ENCODE assay signal across 9 mouse cellular contexts in genomic region chr10:81427327-81427726, GRCm38 (mm10). TPM values are rescaled to one million over a fixed set of nuclear protein-coding genes. Genes with fewer than 3 reads are reported as not detected.
DNase-seq lines count a peak whose midpoint lies in the region; ATAC-seq and TF ChIP-seq lines count a peak whose summit lies in the region.
"Had no signal": no experiment of that assay in that cellular context is flagged by ENCODE, and none has a peak within 500 bp of the region (broad histone marks: within the 10 kb centered on the region; RNA-seq: fewer than 3 reads in every experiment).

No protein-coding gene starts in this region.

- 24% methylated on average over 3 of the region's 3 CpGs for WGBS in heart, embryonic 13.5 days
- 42% methylated on average over 3 of the region's 3 CpGs for WGBS in intestine, postnatal 0 days
- WGBS in olfactory bulb, adult 2 months: 23% methylated on average over 3 of the region's 3 CpGs

- H3K27me3 ChIP-seq in heart, embryonic 13.5 days (replicated peaks): peaks cover 13% of the 10 kb centered on the region; the same call in 1 of the 2 replicates
- peaks cover 23% of the 10 kb centered on the region for H3K27me3 ChIP-seq in intestine, postnatal 0 days (replicated peaks; ENCODE audit: control insufficient read depth, insufficient read depth, low read length)
- H3K27me3 ChIP-seq: Patski had no signal

- H3K4me1 ChIP-seq in heart, embryonic 13.5 days: peaks cover 58% of the 10 kb centered on the region
- 0 out of 2 replicates have a peak, but pooled peaks cover 4% of the 10 kb centered on the region for H3K4me1 ChIP-seq in intestine, postnatal 0 days (replicated peaks; ENCODE audit: control insufficient read depth, insufficient read depth, low read length)
- H3K4me1 ChIP-seq in olfactory bulb, adult 2 months (ENCODE audit: control insufficient read depth, insufficient read depth, low read length): peaks cover 60% of the 10 kb centered on the region

- H3K9ac ChIP-seq in heart, embryonic 13.5 days: peak overlapping the region; percentile 95
- H3K9ac ChIP-seq in intestine, postnatal 0 days (ENCODE audit: low read depth, low read length): 0 out of 2 replicates have a peak overlapping the region, but pooled peaks have one; percentile 44

- no peak overlapping the region for H3K27ac ChIP-seq in heart, embryonic 13.5 days (replicated peaks)
- H3K27ac ChIP-seq in intestine, postnatal 0 days (ENCODE audit: low read depth, low read length): no peak overlapping the region
- H3K27ac ChIP-seq in olfactory bulb, adult 2 months (ENCODE audit: insufficient read depth, low read depth, low read length): 0 out of 2 replicates have a peak overlapping the region, but pooled peaks have one; percentile 9

- intact Hi-C loops in left cerebral cortex, postnatal 36 days (cut with DNase I): no loop called here

- H3K4me2 ChIP-seq in heart, embryonic 13.5 days: peak overlapping the region; percentile 94
- peak overlapping the region; percentile 72 for H3K4me2 ChIP-seq in intestine, postnatal 0 days (replicated peaks; ENCODE audit: low read depth)

- no peaks in the 10 kb centered on the region for H3K9me3 ChIP-seq in heart, embryonic 13.5 days
- H3K9me3 ChIP-seq in intestine, postnatal 0 days (ENCODE audit: control insufficient read depth): no peaks in the 10 kb centered on the region

- TF ChIP-seq POLR2A in olfactory bulb, adult 2 months (IDR thresholded peaks at IDR 0.05; ENCODE audit: insufficient read depth, low read depth, low read length): no peak

- H3K4me3 ChIP-seq in heart, embryonic 13.5 days: peak overlapping the region; percentile 81
- H3K4me3 ChIP-seq in intestine, postnatal 0 days (ENCODE audit: low read depth, low read length): peak overlapping the region; percentile 50
- peak overlapping the region; percentile 75 for H3K4me3 ChIP-seq in olfactory bulb, adult 2 months (ENCODE audit: insufficient read depth, low read depth, low read length)

- TF ChIP-seq CTCF in intestine, postnatal 0 days (IDR thresholded peaks at IDR 0.05; ENCODE audit: low read depth): no peak
- TF ChIP-seq CTCF in olfactory bulb, adult 2 months (IDR thresholded peaks at IDR 0.05; ENCODE audit: insufficient read depth, low read depth, low read length): no peak

- H3K36me3 ChIP-seq in heart, embryonic 13.5 days: no peaks in the 10 kb centered on the region
- H3K36me3 ChIP-seq in intestine, postnatal 0 days (ENCODE audit: control insufficient read depth, insufficient read depth): no peaks in the 10 kb centered on the region

- DNase-seq in heart, adult 11 months: no peak
- peak; percentile 3 for DNase-seq in thymus, postnatal 14 days
- no peak for DNase-seq in thymus, postnatal 4 days
- DNase-seq in left cerebral cortex, postnatal 36 days (ENCODE audit: low spot score in 2 of 2): no peak
- no peak for DNase-seq in ovary, adult 18-20 months (ENCODE audit: low spot score)

- ATAC-seq in heart, embryonic 13.5 days (ENCODE audit: extremely low read depth, insufficient number of reproducible peaks, low FRiP score, low TSS enrichment): no peak
- no peak for ATAC-seq in intestine, postnatal 0 days
- ATAC-seq: Patski had no signal

RNA-seq across cellular contexts. Expression of gene Nfic, which starts 28.1 kb away (rescaled TPM):
- 56.6 and 57.4 TPM in 2 replicates for polyA plus RNA-seq in heart, embryonic 13.5 days (2015; fragmentation: Nextera tagmentation; extraction: Ambion mirVana)
- 29.2 and 35.1 TPM in 2 replicates for polyA plus RNA-seq in intestine, postnatal 0 days (2015; fragmentation: Nextera tagmentation; extraction: Ambion mirVana)
- not detected in 2 replicates for polyA plus RNA-seq in olfactory bulb, adult 2 months (2012; ENCODE audit: insufficient read depth, insufficient read length, low replicate concordance, missing spikeins)
- 10 to 100 TPM; 87.9 to 96.9 TPM for total RNA-seq in left cerebral cortex, postnatal 36 days (2021)

RNA-seq across cellular contexts. Expression of gene Smim24, which starts 34.5 kb away (rescaled TPM):
- 2.7 and 3.1 TPM in 2 replicates for polyA plus RNA-seq in heart, embryonic 13.5 days (2015; fragmentation: Nextera tagmentation; extraction: Ambion mirVana)
- 1,233 and 1,333 TPM in 2 replicates for polyA plus RNA-seq in intestine, postnatal 0 days (2015; fragmentation: Nextera tagmentation; extraction: Ambion mirVana)
- not detected in 2 replicates for polyA plus RNA-seq in olfactory bulb, adult 2 months (2012; ENCODE audit: insufficient read depth, insufficient read length, low replicate concordance, missing spikeins)
- total RNA-seq in left cerebral cortex, postnatal 36 days (2021): under 1 TPM; 0.77 to 0.94 TPM

RNA-seq across cellular contexts. Expression of gene Gm48552, which starts 38.5 kb away (rescaled TPM):
- 0.82 and 1.1 TPM in 2 replicates for polyA plus RNA-seq in heart, embryonic 13.5 days (2015; fragmentation: Nextera tagmentation; extraction: Ambion mirVana)
- polyA plus RNA-seq in intestine, postnatal 0 days (2015; fragmentation: Nextera tagmentation; extraction: Ambion mirVana): 0.31 TPM in 1 of 2 replicates, not detected in the other
- polyA plus RNA-seq in olfactory bulb, adult 2 months (2012; ENCODE audit: insufficient read depth, insufficient read length, low replicate concordance, missing spikeins): not detected in 2 replicates
- total RNA-seq in left cerebral cortex, postnatal 36 days (2021): 1 to 10 TPM; 1.9 to 4.9 TPM

RNA-seq across cellular contexts. Expression of gene Gm48551, which starts 43.1 kb away (rescaled TPM):
- polyA plus RNA-seq in heart, embryonic 13.5 days (2015; fragmentation: Nextera tagmentation; extraction: Ambion mirVana): 2.1 and 2.3 TPM in 2 replicates
- 0.76 and 1.1 TPM in 2 replicates for polyA plus RNA-seq in intestine, postnatal 0 days (2015; fragmentation: Nextera tagmentation; extraction: Ambion mirVana)
- polyA plus RNA-seq in olfactory bulb, adult 2 months (2012; ENCODE audit: insufficient read depth, insufficient read length, low replicate concordance, missing spikeins): not detected in 2 replicates
- 1 to 10 TPM; 2.5 to 4.3 TPM for total RNA-seq in left cerebral cortex, postnatal 36 days (2021)

RNA-seq across cellular contexts. Expression of gene Dohh, which starts 43.1 kb away (rescaled TPM):
- polyA plus RNA-seq in heart, embryonic 13.5 days (2015; fragmentation: Nextera tagmentation; extraction: Ambion mirVana): 69.7 and 73.6 TPM in 2 replicates
- polyA plus RNA-seq in intestine, postnatal 0 days (2015; fragmentation: Nextera tagmentation; extraction: Ambion mirVana): 54.0 and 59.4 TPM in 2 replicates
- polyA plus RNA-seq in olfactory bulb, adult 2 months (2012; ENCODE audit: insufficient read depth, insufficient read length, low replicate concordance, missing spikeins): not detected in 2 replicates
- 100 to 1,000 TPM in 1 of 2 experiments, 10 to 100 TPM in 1; 80.0 to 103 TPM for total RNA-seq in left cerebral cortex, postnatal 36 days (2021)

Comparison
In these comparisons a context has a peak if more than half of its experiments do, and no peak if none do; other contexts are left out.
1. RNA of gene Smim24, which starts 34.5 kb away (polyA plus RNA-seq): 1,233 to 1,333 TPM in intestine, postnatal 0 days; 2.7 to 3.1 TPM in heart, embryonic 13.5 days and not detected in olfactory bulb, adult 2 months; every median in the first group is over 100 times any median in the second.
2. Peak in every context shown above with its lines, with median percentiles within 50 percentile points of each other: H3K4me3 ChIP-seq.